Mouse (Mus musculus): ENCODE data around the gene Eps15.
"Not testable (repeated sequence)": the region's sequence is repeated elsewhere in the genome, so short reads cannot be mapped to it uniquely, and the experiment has no call there.

The Eps15 gene

GRCm38 (mm10) chr4:109400366-109400980, 120.4 kb downstream of the Eps15 start:
- DNase-seq (ENCODE audit: low read depth, low spot score): no peak

GRCm38 (mm10) chr4:109401176-109401689, 121.2 kb downstream of the Eps15 start:
- DNase-seq (ENCODE audit: low read depth, low spot score): peak; percentile 24

DNA sequence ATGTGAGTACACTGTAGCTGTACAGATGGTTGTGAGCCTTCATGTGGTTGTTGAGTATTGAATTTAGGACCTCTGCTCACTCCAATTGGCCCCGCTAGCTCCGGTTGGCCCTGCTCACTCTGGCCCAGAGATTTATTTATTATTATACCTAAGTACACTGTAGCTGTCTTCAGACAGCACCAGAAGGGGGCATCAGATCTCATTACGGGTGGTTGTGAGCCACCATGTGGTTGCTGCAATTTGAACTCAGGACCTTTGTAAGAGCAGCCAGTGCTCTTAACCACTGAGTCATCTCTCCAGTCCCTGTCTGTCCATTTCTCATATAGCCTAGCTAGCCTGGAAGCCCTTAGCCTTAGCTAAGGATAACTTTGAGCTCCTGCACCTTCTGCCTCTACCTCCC, 124.8 kb downstream of the Eps15 start:
- not testable (repeated sequence) for DNase-seq (ENCODE audit: low read depth, low spot score)

DNA sequence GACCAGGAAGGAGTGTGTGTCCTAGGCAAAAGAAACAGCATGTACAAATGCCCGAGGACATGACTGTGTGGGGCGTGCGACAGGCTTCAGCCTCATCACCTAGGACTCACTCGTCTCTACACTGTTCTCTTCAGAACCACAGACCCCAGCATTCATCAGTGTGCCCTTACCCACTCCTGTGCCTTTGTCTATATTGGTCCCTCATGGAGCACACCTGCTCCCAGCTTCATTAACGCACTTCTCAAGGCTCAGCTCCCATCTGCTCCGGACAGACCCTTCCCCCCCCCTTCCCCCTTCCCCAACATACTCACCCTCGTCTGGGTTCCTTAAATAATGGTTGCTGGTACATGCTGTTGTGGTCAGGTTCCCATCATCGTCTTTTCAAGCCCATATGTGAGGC, 125.3 kb downstream of the Eps15 start:
- no peak for DNase-seq (ENCODE audit: low read depth, low spot score)

- DNase-seq (ENCODE audit: low read depth, low spot score): peak; percentile 25
Measured at GRCm38 (mm10) chr4:109406054-109406485, 126.0 kb downstream of the Eps15 start.

DNA sequence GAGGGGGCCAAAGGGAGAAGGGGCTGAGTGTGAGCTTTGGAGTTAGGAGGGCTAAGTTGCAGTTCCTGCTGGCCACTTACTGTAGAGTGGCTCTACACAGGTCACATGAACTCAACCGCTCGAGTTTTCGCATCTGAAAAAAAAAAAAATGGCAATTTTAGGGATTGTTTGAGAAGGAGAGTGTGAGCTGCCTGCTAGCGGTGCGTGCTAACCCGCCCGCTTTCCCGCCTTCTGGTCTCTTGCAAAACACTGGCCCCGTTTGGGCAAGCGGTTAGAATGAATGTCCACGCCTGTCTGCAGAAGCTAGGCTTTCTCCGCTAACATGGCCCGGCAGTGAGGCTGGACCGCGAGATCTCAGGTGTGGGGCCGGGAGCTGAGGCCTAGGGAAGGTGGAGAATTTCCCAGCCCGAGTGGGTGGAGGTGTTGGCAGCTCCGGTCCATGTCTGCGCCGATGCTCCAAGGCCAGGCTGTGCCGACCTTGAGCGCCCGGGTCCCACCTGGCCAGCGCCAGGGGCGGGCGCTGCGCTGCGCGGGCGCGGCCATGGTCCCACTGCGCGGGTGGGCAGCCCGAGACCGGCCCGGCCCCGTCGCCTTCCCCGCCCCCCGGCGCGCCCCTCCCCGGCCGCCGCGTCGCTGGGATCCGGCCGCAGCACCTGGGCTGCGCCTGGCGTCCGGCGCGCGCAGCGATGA, 126.6 kb downstream of the Eps15 start, which contains the start of gene Ttc39a:
Gene Ttc39a (plus strand): TSS at position 138 of the 690 bp plus-strand sequence.
- DNase-seq (ENCODE audit: low read depth, low spot score): peak; percentile 71

- DNase-seq (ENCODE audit: low read depth, low spot score): peak; percentile 21
Measured at GRCm38 (mm10) chr4:109407176-109407520, 127.1 kb downstream of the Eps15 start.

DNA sequence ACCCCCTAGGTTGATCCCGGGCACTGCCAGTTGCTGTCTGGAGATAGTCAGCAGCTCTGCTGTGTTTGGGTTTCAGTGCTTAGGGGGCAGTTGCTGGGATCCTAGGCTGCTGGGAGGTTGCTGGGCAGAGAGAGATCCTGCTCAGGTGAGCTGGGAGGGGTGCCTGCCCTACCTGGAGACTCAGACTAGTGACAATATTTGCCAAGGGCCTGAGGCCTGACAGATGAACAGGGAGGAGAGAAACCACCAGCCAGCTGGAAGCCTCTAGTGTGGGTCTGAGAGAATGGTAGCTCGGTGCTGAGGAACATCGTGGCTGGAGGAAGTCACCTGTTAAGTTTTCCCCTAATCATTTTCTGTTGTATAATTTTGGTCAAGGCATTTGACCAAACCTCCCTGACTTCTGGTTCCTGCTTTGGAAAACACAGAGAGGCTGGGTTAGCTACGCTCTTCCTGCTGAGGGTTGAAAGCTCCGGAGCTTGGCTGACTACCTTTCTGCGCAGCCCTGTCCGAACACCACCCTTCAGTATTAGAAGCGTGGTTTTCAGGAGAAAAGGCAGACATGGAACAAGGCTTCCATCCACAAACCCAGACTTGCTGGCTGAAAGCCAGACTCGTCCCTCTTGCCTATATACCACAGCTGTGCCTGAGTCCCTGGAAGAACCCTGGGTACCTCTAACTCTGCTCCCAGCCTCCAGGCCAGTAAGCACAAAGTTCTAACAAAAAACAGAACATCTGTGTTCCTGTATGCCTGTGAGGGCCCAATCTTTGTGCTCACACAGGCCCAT, 127.8 kb downstream of the Eps15 start:
- DNase-seq (ENCODE audit: low read depth, low spot score): no peak

DNA sequence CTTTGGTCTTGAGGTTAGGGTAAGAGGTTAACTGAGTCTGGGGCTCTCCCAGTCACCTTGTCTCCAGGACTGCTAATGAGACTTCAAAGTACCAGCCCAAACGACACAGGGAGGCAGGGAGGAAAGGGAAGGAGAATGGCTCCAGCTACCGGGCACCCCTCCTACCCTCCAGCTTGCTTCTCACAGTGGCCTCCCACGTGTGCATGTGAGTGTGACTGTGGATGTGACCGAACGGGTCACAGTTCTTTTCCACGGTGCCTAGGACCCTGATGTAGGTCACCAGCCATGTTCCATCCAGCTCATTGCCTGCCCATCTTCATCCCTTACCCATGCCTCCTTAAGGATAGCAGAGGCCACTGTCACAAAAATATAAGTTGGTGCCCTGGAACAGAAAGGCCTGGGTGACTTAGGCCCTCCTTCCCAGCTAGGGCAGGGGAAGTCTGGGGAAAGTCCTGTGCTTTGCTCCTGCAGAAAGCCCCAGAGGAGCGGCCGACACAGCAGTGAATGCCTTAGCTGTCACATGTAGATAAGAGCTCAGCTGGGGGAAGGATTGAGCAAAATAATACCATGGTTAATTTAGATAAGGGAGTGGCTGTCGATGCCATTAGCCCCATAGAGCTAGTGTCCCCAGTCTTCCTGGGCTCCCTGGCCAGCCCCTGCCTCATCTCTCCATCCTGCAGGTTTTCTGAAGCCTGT, 130.8 kb downstream of the Eps15 start:
- DNase-seq (ENCODE audit: low read depth, low spot score): no peak

DNA sequence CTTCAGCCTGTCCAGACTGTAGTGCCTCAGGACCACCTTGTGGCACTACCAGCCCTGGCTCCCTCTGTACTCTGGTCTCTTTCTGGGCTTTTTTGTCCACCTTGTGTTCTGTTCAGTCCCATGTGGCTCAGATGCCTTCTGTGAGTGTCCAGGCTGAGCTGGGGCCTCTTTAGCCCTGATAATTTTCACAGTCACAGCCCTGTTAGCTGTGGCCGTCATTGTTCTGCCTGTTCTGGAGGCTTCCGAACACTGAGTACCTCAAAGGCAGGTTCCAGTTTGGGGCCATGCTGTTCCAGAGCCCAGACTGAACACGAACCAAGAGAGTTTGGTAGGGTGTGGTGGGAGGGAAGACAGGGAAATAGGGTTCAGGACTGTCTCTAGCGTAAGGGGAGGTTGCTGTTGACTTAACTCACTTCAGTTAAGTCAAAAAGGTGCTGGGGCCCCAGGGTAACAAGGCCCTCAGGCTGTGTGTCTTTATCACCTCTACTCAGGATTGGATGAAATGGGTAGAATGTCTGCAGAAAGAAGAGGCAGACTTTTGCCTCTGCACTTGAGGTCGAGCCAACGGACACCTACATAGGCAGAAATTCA, 131.4 kb downstream of the Eps15 start:
- no peak for DNase-seq (ENCODE audit: low read depth, low spot score)

- DNase-seq (ENCODE audit: low read depth, low spot score): no peak
Measured at GRCm38 (mm10) chr4:109412233-109412632, 132.2 kb downstream of the Eps15 start.

DNA sequence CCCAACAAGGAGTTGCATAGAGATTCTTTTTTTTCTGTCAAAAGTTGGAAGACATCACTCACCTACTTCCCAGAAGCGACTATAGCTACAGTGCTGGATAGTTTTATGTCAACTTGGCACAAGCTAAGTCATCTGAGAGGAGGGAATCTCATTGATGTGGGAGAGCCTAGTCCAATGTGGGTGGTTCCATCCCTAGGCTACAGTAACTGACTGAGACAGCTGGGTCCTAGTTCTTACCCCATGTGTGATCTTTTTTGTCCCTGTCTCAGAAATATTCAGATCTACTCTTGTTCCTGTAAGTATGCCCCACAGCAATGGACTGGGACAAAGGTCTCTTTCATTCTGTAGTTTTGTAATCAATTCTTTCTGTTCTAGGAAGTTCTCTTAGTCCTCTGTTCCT, 137.9 kb downstream of the Eps15 start:
- no peak for DNase-seq (ENCODE audit: low read depth, low spot score)

- no peak for DNase-seq (ENCODE audit: low read depth, low spot score)
Measured at GRCm38 (mm10) chr4:109419017-109419416, 138.9 kb downstream of the Eps15 start.

DNA sequence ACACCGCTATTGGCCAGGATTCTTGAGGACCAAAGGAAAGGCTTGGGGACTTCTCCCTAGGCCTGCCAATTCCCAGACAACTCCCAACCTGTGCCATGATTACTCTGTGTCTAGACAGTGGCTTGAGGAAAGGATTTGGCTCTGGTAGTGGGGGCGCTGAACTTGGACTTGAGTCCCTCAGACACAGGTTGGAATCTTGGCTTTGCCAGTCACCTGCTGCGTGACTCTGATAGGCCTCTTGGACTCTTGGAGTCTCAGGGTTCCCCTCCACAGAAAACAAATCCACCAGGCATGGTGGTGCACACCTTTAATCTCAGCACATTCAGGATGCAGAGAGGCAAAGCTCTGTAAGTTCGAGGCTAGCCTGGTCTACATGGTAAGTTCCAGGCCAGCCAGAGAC, 139.5 kb downstream of the Eps15 start:
- no peak for DNase-seq (ENCODE audit: low read depth, low spot score)

- DNase-seq (ENCODE audit: low read depth, low spot score): peak; percentile 37
Measured at GRCm38 (mm10) chr4:109420138-109420795, 140.2 kb downstream of the Eps15 start.

DNA sequence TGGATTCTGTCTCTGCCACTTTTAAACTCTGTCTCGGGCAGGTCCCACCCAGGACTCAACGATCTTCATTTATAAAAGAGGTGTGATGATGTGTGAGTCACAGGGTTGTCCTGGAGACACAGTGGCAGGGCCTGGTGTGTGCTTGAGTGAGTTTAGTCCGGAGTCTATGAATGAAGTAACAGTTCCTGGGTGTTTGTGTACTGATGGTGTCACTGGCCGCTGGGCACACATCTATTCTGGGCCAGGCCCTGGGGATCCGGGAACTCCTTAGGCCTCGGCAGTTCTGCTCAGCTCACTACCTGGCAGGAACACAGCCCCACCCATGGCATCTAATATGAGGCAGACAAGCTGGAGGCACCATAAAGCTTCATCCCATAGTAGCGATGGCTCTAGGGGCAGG, 141.5 kb downstream of the Eps15 start:
- DNase-seq (ENCODE audit: low read depth, low spot score): no peak

DNA sequence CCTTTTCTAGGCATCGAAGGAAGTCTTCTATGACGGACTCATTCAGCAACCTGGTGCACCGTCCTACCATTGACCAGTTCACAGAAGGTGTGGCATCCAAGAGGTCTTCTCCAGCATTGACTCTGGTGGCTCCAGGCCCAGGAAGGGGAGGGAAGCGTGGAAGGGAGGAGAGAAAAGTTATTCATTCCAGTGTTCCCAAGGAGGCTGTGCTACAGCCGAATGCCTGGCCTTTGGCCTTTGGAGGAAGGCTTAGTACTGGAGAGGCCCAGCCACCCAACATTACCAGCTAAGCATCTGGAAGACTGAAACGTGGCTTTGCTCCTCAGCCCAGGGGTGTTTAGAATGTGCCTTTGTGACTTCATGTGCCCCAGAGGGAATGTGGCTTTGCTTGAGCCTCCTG, 142.4 kb downstream of the Eps15 start:
- no peak for DNase-seq (ENCODE audit: low read depth, low spot score)

GRCm38 (mm10) chr4:109423438-109423837, 143.4 kb downstream of the Eps15 start:
- DNase-seq (ENCODE audit: low read depth, low spot score): no peak

- DNase-seq (ENCODE audit: low read depth, low spot score): no peak
Measured at GRCm38 (mm10) chr4:109427058-109427457, 147.0 kb downstream of the Eps15 start.

DNA sequence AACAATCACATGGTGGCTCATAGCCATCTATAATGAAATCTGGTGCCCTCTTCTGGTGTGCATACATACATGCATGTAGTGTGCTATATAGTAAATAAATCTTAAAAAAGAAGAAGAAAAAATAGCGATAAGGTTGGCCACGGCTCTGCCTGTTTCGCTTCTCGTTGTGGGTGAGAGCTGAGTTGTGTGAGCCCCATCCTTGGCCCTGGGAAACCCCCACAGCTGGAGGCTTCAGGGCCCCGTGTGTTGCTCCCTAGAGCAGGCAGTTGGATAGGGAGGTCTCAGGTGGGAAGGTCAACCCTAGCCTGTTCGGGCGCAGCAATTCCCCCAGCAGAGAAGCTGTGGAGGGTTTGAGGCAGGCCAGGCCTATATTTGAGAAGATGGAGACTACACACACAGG, 150.2 kb downstream of the Eps15 start:
- no peak for DNase-seq (ENCODE audit: low read depth, low spot score)

- peak; percentile 94 for DNase-seq (ENCODE audit: low read depth, low spot score)
Measured at GRCm38 (mm10) chr4:109430854-109431253, 150.8 kb downstream of the Eps15 start.
